Mouse (Mus musculus) bone marrow, adult 2 months (tissue): Measurements from ENCODE around the gene Esrp2.

Experiments
- CTCF ChIP-seq: fragments of 200-500 bp; IDR thresholded peaks from 2 replicates; pipeline ENCODE4 v1.5.1; 2011; ENCODE audit warnings: low read length, control low read depth; ENCODE audit not compliant: control insufficient read depth, insufficient read depth
- POLR2A ChIP-seq: fragments of 200-500 bp; IDR thresholded peaks from 2 replicates; pipeline ENCODE4 v1.6.1; 2011; ENCODE audit warnings: low read depth, mild to moderate bottlenecking, control low read depth, low read length, borderline replicate concordance; ENCODE audit not compliant: control insufficient read depth

DNA sequence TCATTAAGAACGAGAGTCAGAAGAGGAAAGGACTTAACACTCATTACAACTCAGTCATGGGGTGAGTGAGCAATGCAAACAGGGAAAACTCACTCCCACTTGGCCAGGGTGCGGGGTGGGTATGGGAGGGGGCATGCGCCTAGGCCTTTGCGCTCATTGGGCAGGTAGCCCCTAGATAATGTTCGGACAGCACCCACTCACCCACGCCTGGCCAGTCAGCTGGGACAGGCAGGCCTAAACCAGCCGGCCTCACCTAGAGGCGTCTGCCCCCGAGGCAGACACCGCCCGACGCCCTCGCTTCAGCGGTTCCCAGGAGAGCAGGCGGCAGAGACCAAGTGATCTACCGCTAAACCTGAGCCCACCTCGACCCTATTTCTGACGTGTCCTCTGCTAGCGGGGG, 1.1 kb downstream of the Esrp2 start:
- TF ChIP-seq CTCF (no peak), POLR2A (no peak)
